Mouse (Mus musculus): ENCODE measurements at regions not wholly inside any gene's neighbourhood (a gene's known extent, or its start where the extent isn't known, plus 50 kb on each side); places are given as distances from the start of the nearest gene placed in this dataset.

- no peak for TF ChIP-seq EP300 (IDR thresholded peaks at IDR 0.05; ENCODE audit: low read depth)
- no peak for TF ChIP-seq CTCF (IDR thresholded peaks at IDR 0.05; ENCODE audit: low read depth)
Observed at GRCm38 (mm10) chr13:47843541-47844267, 417.3 kb upstream of the Id4 start.

Data from heart, postnatal 0 days (tissue).